Mouse (Mus musculus) lung, postnatal 0 days (tissue): ENCODE results near the gene Lin28a.

Source experiments
- CTCF ChIP-seq: IDR thresholded peaks from 2 replicates; pipeline ENCODE4 v1.5.1; 2016; ENCODE audit warnings: antibody characterized with exemption, mild to moderate bottlenecking
- EP300 ChIP-seq: IDR thresholded peaks from 2 replicates; pipeline ENCODE4 v1.6.1; 2016; ENCODE audit warnings: antibody characterized with exemption, mild to moderate bottlenecking, control low read depth

DNA sequence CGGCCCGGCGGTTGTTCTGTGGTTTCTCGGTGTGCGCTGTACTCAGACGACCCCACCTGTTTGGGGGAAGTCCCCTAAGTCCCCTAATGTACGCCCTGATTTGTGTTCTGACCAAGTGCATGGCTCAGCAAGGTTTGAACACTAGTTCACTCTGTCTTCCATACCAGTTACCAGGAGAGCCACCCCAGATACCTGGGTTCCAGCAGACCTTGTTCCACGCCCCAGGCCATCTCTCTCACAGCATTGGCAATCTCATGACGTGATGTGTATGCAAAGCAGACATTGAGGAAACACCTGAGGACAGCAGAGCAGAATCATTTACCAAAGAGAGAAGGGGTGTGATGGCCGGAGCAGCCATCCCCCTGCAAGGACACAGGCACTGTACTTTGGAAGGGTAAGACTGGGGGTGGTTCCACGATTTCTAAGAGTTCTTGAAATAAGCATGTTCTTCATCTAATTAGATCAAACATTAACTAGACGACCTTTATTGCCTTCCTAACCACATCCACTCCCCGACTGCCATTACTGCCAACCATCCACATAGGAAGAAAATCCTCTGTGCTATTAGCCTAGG is 27.5 kb downstream of the Lin28a start:
- no peak for TF ChIP-seq CTCF
- TF ChIP-seq EP300: no peak
